Mouse (Mus musculus) heart, embryonic 10.5 days (tissue): Measurements from ENCODE around the gene Cmip. TPM values are rescaled to one million over a fixed set of nuclear protein-coding genes. Genes with fewer than 3 reads are reported as not detected.
A peak's percentile ranks its signal among the peaks of the same experiment; 100 is the strongest.

ENCODE experiments used
- DNase-seq: peaks from one replicate; pipeline ENCODE4 v3.0.0-alpha.2; 2017; ENCODE audit warnings: low spot score
- H3K27ac ChIP-seq: fragments of 300-500 bp; sonication (generic); 2 replicates; pipeline ENCODE4 v1.5.1; 2016; ENCODE audit warnings: mild to moderate bottlenecking
- H3K27me3 ChIP-seq: fragments of 300-500 bp; sonication (generic); 2 replicates; pipeline ENCODE4 v1.6.1; 2016; ENCODE audit warnings: mild to moderate bottlenecking; ENCODE audit not compliant: poor library complexity, insufficient read depth, severe bottlenecking
- H3K36me3 ChIP-seq: fragments of 300-500 bp; sonication (generic); 2 replicates; pipeline ENCODE4 v1.6.1; 2016; ENCODE audit warnings: mild to moderate bottlenecking, moderate library complexity
- H3K4me1 ChIP-seq: fragments of 300-500 bp; sonication (generic); 2 replicates; pipeline ENCODE4 v1.6.1; 2016; ENCODE audit warnings: mild to moderate bottlenecking
- H3K4me3 ChIP-seq: fragments of 300-500 bp; sonication (generic); 2 replicates; pipeline ENCODE4 v1.5.1; 2016; ENCODE audit warnings: mild to moderate bottlenecking, moderate library complexity
- H3K9me3 ChIP-seq: fragments of 300-500 bp; sonication (generic); 2 replicates; pipeline ENCODE4 v1.6.1; 2016; ENCODE audit warnings: mild to moderate bottlenecking, moderate library complexity
- WGBS: fragments of 180-500 bp; shearing (Covaris S2); methylation state at CpG from one replicate; pipeline ENCODE4 v1.1.7; 2016; 5-methylcytosine and 5-hydroxymethylcytosine counted together
- polyA plus RNA-seq: library from polyadenylated mRNA; unstranded; fragments of >200 nt; fragmentation: Nextera tagmentation; extraction: Ambion mirVana; gene quantifications from 2 replicates; pipeline ENCODE4 v1.2.1, GENCODE M21; 2016

Gene Cmip
- polyA plus RNA-seq, 1 experiment from 2014 or later, result 8.3 TPM

- Histone ChIP-seq H3K27me3 (no peaks in the 10 kb centered on the region), H3K36me3 (no peaks in the 10 kb centered on the region), H3K4me1 (peaks cover 18% of the 10 kb centered on the region), H3K9me3 (no peaks in the 10 kb centered on the region), H3K27ac (peak overlapping the region; percentile 82), H3K4me3 (peak overlapping the region; percentile 51)
- no peak for DNase-seq
- 32% methylated on average over 16 of the region's 16 CpGs for WGBS
Measured at GRCm38 (mm10) chr8:117469431-117470341, 212.8 kb downstream of the Cmip start.

DNA sequence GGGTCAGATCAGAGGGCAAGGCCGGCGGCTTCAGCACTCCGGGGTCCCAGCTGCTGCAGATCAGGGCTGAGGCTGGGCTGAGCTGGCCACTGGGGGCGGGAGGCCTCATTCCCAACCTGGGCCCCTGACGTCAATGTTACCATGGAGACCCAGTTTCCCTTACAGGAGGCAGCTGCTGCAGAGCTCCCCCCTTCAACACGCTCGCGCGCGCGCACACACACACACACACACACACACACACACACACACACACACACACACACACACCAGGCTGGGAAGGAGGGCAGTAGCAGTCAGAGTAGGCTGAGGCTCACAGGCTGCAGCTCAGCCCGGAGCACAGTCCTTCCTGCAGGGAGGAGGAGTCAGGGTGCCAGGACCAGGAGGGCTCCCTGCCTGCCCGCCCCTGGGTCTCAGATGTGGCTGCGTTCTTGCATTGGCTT is 213.5 kb downstream of the Cmip start:
- WGBS, result under 1% methylated on average over 8 of the region's 14 CpGs
- peak overlapping the region; percentile 82 for H3K27ac ChIP-seq

GRCm38 (mm10) chr8:117471174-117471573 is 214.3 kb downstream of the Cmip start:
- peaks cover 18% of the 10 kb centered on the region for H3K4me1 ChIP-seq
- no peaks in the 10 kb centered on the region for H3K9me3 ChIP-seq
- DNase-seq, result peak; percentile 84
- no peaks in the 10 kb centered on the region for H3K36me3 ChIP-seq
- no peaks in the 10 kb centered on the region for H3K27me3 ChIP-seq
- WGBS, result 16% methylated on average over 3 of the region's 3 CpGs
- no peak overlapping the region for H3K4me3 ChIP-seq
- peak overlapping the region; percentile 82; the same call in 1 of the 2 replicates for H3K27ac ChIP-seq

More for the DNA sequence above, 213.5 kb downstream of the Cmip start:
- Histone ChIP-seq H3K27me3 (no peaks in the 10 kb centered on the region), H3K4me1 (peaks cover 18% of the 10 kb centered on the region), H3K9me3 (no peaks in the 10 kb centered on the region), H3K36me3 (no peaks in the 10 kb centered on the region), H3K4me3 (peak overlapping the region; percentile 51)
- DNase-seq, result peak; percentile 94

DNA sequence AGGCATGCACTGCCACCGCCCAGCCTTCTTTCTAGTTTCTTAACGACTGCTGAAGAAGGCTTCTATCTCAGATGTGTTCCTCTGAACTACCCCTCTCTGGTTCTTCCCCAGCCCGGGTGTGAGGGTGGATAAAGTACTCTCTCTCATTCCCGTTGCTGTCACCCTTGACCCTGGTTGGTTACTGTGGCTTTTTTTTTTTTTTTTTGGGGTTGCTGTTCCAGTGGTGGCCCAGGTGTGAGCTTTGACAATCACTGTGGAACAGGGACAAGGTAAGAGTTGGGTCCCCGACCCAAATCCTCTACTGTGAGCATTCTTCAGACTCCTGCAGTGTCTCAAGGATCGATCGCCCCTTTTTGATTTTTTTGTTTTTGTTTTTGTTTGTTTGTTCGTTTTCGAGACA is 214.8 kb downstream of the Cmip start:
- Histone ChIP-seq H3K4me3 (no peak overlapping the region), H3K27ac (no peak overlapping the region), H3K36me3 (no peaks in the 10 kb centered on the region), H3K9me3 (no peaks in the 10 kb centered on the region), H3K4me1 (peaks cover 18% of the 10 kb centered on the region), H3K27me3 (no peaks in the 10 kb centered on the region)
- 69% methylated on average over 9 of the region's 9 CpGs for WGBS
- no peak for DNase-seq

- no peaks in the 10 kb centered on the region for H3K36me3 ChIP-seq
- H3K4me3 ChIP-seq, result no peak overlapping the region
- H3K27ac ChIP-seq, result no peak overlapping the region
- no peaks in the 10 kb centered on the region for H3K9me3 ChIP-seq
- H3K4me1 ChIP-seq, result peaks cover 18% of the 10 kb centered on the region
- DNase-seq, result no peak
- no peaks in the 10 kb centered on the region for H3K27me3 ChIP-seq
- 82% methylated on average over 4 of the region's 4 CpGs for WGBS
Measured at GRCm38 (mm10) chr8:117472332-117472731, 215.5 kb downstream of the Cmip start.

DNA sequence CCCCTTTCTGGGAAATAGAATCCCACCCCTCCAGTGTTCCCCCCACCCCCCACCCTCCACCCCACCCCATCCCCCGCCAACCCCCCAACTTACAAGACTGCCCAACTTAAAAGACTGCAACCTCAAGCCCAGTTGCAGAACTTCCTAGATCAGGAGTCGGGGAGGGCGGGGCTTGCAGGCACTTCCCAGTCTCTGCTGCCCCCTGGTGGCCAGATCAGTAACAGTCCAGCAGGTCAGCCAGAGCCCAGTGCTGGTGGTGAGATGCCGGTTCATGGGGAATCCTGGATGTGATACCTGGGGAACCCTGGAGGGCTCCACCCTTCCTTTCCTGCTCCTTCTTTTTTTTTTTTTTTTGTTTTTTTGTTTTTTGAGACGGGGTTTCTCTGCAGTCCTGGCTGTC is 218.1 kb downstream of the Cmip start:
- Histone ChIP-seq H3K9me3 (peaks cover 2% of the 10 kb centered on the region; the same call in 1 of the 2 replicates), H3K27me3 (no peaks in the 10 kb centered on the region), H3K36me3 (no peaks in the 10 kb centered on the region), H3K4me1 (peaks cover 14% of the 10 kb centered on the region), H3K27ac (no peak overlapping the region), H3K4me3 (no peak overlapping the region)
- WGBS, result 1% methylated on average over 5 of the region's 5 CpGs
- DNase-seq, result peak; percentile 95

- Histone ChIP-seq H3K27ac (no peak overlapping the region), H3K4me1 (peaks cover 5% of the 10 kb centered on the region), H3K27me3 (no peaks in the 10 kb centered on the region), H3K9me3 (peaks cover 3% of the 10 kb centered on the region; the same call in 1 of the 2 replicates), H3K4me3 (no peak overlapping the region), H3K36me3 (no peaks in the 10 kb centered on the region)
- WGBS, result 60% methylated on average over 7 of the region's 7 CpGs
- no peak for DNase-seq
Measured at GRCm38 (mm10) chr8:117475819-117476218, 219.0 kb downstream of the Cmip start.

DNA sequence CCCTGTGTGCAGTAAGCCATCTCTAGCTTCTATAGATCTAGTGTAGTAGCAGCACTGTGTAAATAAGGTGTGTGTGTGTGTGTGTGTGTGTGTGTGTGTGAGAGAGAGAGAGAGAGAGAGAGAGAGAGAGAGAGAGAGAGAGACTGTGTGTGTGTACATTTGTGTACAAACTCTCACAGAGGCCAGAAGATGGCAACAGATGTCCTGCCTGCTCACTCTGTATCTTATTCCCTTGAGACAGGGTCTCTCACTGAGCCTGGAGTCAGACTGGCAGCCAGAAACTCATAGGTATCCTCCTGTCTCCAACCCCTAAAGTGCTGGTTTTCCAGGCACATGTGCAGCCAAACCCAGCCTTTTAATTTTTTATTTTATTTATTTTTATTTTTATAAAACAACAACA is 221.2 kb downstream of the Cmip start:
- H3K27me3 ChIP-seq, result no peaks in the 10 kb centered on the region
- peaks cover 3% of the 10 kb centered on the region; the same call in 1 of the 2 replicates for H3K9me3 ChIP-seq
- H3K27ac ChIP-seq, result no peak overlapping the region
- no peaks in the 10 kb centered on the region for H3K36me3 ChIP-seq
- no peak overlapping the region for H3K4me3 ChIP-seq
- no peak for DNase-seq
- H3K4me1 ChIP-seq, result no peaks in the 10 kb centered on the region

DNA sequence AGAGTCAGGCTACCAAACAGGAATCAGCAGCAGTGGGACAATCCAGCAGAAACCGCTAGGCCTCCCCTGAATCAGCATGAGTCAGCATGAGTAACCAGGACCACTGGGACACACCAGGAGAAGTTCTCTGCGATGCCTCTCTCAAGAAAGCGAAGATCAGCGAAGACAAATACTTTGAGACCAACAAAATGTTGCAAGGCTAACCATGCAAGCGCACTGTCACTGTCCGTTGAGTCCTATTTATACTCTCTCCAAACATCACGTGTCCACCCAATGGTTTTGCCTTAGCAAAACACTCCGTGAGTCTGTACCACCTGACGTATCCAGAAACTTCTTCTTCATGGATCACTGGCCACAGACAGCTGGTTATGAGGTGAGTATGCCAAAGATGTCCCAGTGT is 223.1 kb downstream of the Cmip start:
- no peaks in the 10 kb centered on the region for H3K27me3 ChIP-seq
- no peak overlapping the region for H3K27ac ChIP-seq
- H3K4me3 ChIP-seq, result no peak overlapping the region
- WGBS, result 95% methylated on average over 9 of the region's 9 CpGs
- H3K36me3 ChIP-seq, result no peaks in the 10 kb centered on the region
- peaks cover 3% of the 10 kb centered on the region; the same call in 1 of the 2 replicates for H3K9me3 ChIP-seq
- no peaks in the 10 kb centered on the region for H3K4me1 ChIP-seq
- DNase-seq, result no peak

DNA sequence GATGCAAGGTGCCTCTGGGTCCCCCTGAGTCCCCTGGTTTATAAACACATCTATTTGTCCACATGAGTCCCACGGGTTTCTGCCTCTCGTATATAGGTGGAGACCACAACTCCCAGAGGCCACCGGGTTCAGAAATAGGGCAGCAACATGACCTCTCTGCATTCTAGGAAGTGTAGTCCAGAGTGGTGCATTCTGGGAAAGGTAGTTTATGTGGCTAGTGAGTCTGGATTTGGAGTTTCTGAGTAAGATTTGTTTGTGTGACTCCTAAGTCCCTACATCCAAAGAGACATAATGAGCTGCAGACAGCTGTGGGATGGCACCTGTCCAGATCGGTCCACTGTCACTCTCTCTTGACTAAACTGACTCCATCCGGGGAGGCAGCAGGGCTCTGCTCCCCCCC is 223.7 kb downstream of the Cmip start:
- no peaks in the 10 kb centered on the region for H3K36me3 ChIP-seq
- 59% methylated on average over 5 of the region's 5 CpGs for WGBS
- DNase-seq, result no peak

GRCm38 (mm10) chr8:117481830-117482229 is 225.0 kb downstream of the Cmip start:
- H3K36me3 ChIP-seq, result no peaks in the 10 kb centered on the region
- H3K4me1 ChIP-seq, result no peaks in the 10 kb centered on the region
- H3K27ac ChIP-seq, result no peak overlapping the region
- DNase-seq, result no peak
- 74% methylated on average over 5 of the region's 5 CpGs for WGBS
- H3K9me3 ChIP-seq, result peaks cover 3% of the 10 kb centered on the region; the same call in 1 of the 2 replicates
- no peaks in the 10 kb centered on the region for H3K27me3 ChIP-seq
- H3K4me3 ChIP-seq, result no peak overlapping the region

More for the DNA sequence above, 223.7 kb downstream of the Cmip start:
- Histone ChIP-seq H3K27me3 (no peaks in the 10 kb centered on the region), H3K4me1 (no peaks in the 10 kb centered on the region), H3K4me3 (no peak overlapping the region), H3K27ac (no peak overlapping the region), H3K9me3 (peaks cover 3% of the 10 kb centered on the region; the same call in 1 of the 2 replicates)

GRCm38 (mm10) chr8:117484731-117485130 is 227.9 kb downstream of the Cmip start:
- Histone ChIP-seq H3K27ac (no peak overlapping the region), H3K4me3 (no peak overlapping the region), H3K27me3 (no peaks in the 10 kb centered on the region), H3K36me3 (no peaks in the 10 kb centered on the region), H3K9me3 (peaks cover 3% of the 10 kb centered on the region; the same call in 1 of the 2 replicates), H3K4me1 (no peaks in the 10 kb centered on the region)
- 79% methylated on average over 8 of the region's 8 CpGs for WGBS
- no peak for DNase-seq

DNA sequence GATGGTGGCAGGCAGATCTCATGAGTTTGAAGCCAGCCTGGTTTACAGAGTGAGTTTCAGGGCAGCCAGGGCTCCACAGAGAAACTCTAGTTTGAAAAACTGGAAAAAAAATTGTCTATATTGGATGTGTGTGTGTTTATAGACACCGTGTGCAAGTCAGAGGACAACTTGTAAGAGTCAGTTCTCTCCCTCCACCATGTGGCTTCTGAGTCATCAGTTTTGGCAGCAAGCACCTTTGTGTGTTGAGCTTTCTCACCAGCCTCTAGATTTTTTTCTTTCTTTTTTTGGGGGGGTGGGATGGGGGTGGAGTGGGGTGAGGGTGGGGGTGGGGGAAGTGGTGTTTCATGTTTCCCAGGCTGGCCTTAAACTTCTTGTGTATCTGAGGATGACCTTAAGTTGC is 228.5 kb downstream of the Cmip start:
- WGBS, result 93% methylated on average over 1 of the region's 1 CpGs
- Histone ChIP-seq H3K36me3 (no peaks in the 10 kb centered on the region), H3K4me1 (no peaks in the 10 kb centered on the region), H3K4me3 (no peak overlapping the region), H3K27me3 (no peaks in the 10 kb centered on the region), H3K27ac (no peak overlapping the region), H3K9me3 (no peaks in the 10 kb centered on the region)
- no peak for DNase-seq
